Mouse (Mus musculus): ENCODE results near the gene Sparcl1. TPM values are rescaled to one million over a fixed set of nuclear protein-coding genes. Genes with fewer than 3 reads are reported as not detected.

Gene Sparcl1
- polyA plus RNA-seq (2015; fragmentation: Nextera tagmentation; extraction: Ambion mirVana): 72.8 and 84.5 TPM in 2 replicates

- ATAC-seq: no peak
- Histone ChIP-seq H3K4me2 (replicated peaks) (peak within 1 kb of the TSS; percentile 28), H3K27ac (peak within 1 kb of the TSS; percentile 56), H3K9ac (replicated peaks) (peak within 1 kb of the TSS; percentile 28), H3K9me3 (no peaks in the 10 kb centered on the region), H3K36me3 (no peaks in the 10 kb centered on the region), H3K4me1 (replicated peaks) (peaks cover 62% of the 10 kb centered on the region), H3K27me3 (peaks cover 27% of the 10 kb centered on the region), H3K4me3 (replicated peaks) (peak within 1 kb of the TSS; percentile 22)
- WGBS: 31% methylated on average over 15 of the region's 15 CpGs
Measured at GRCm38 (mm10) chr5:104113491-104114172, at the start of gene Sparcl1. Gene Sparcl1, minus strand, starts transcription at chr5:104113733.

DNA sequence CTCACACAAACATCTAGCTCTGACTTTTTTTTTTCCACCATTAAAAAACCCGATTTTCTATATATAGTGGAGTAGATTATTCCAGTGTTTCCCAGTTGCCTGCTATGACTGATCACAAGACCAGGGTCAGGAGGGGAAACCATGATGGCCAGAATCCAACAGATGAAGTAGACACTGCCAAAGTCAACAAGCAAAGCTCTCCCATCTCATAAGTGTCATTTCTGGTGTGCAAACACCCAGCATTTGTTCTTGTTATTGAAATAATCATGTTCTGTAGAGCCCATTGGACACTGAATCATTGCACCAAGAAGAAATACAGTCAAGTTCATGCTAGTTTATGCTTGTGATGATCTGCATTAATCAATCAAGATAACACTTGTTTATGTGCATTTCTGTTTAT, 47.9 kb upstream of the Sparcl1 start:
- 79% methylated on average over 1 of the region's 1 CpGs for WGBS
- Histone ChIP-seq H3K36me3 (no peaks in the 10 kb centered on the region), H3K4me1 (replicated peaks) (no peaks in the 10 kb centered on the region), H3K27ac (no peak overlapping the region), H3K27me3 (no peaks in the 10 kb centered on the region), H3K9me3 (no peaks in the 10 kb centered on the region), H3K9ac (replicated peaks) (no peak overlapping the region), H3K4me3 (replicated peaks) (no peak overlapping the region), H3K4me2 (replicated peaks) (no peak overlapping the region)
- no peak for ATAC-seq

DNA sequence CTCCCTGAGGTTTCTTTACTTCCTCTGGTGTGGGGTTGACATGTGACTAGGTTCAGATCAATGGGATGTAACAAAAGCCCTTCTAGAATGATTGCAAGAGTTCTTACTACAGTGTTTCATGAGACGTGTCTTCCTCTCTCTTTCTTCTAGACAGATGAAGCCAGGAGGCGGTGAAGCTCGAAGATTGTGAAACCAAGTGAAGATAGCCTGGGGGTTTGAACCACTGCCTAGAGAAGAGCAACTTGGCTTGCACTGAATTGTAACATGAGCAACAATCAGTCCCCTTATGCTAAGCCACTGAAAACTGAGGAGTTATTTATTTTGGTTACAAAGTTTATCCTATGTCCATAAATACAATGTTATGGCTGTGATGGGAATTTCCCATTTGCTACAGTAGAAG, 47.0 kb upstream of the Sparcl1 start:
- no peaks in the 10 kb centered on the region for H3K36me3 ChIP-seq
- no peak overlapping the region for H3K9ac ChIP-seq (replicated peaks)
- no peak for ATAC-seq
- no peak overlapping the region for H3K27ac ChIP-seq
- no peak overlapping the region for H3K4me2 ChIP-seq (replicated peaks)
- WGBS: 79% methylated on average over 3 of the region's 3 CpGs
- no peaks in the 10 kb centered on the region for H3K27me3 ChIP-seq
- H3K4me1 ChIP-seq (replicated peaks): no peaks in the 10 kb centered on the region
- no peaks in the 10 kb centered on the region for H3K9me3 ChIP-seq
- H3K4me3 ChIP-seq (replicated peaks): no peak overlapping the region

GRCm38 (mm10) chr5:104158332-104159052, 45.0 kb upstream of the Sparcl1 start:
- no peaks in the 10 kb centered on the region for H3K36me3 ChIP-seq
- H3K27me3 ChIP-seq: no peaks in the 10 kb centered on the region
- H3K9ac ChIP-seq (replicated peaks): no peak overlapping the region
- H3K27ac ChIP-seq: no peak overlapping the region
- no peaks in the 10 kb centered on the region for H3K4me1 ChIP-seq (replicated peaks)
- no peaks in the 10 kb centered on the region for H3K9me3 ChIP-seq
- 86% methylated on average over 7 of the region's 7 CpGs for WGBS
- no peak overlapping the region for H3K4me3 ChIP-seq (replicated peaks)
- no peak overlapping the region for H3K4me2 ChIP-seq (replicated peaks)
- no peak for ATAC-seq

DNA sequence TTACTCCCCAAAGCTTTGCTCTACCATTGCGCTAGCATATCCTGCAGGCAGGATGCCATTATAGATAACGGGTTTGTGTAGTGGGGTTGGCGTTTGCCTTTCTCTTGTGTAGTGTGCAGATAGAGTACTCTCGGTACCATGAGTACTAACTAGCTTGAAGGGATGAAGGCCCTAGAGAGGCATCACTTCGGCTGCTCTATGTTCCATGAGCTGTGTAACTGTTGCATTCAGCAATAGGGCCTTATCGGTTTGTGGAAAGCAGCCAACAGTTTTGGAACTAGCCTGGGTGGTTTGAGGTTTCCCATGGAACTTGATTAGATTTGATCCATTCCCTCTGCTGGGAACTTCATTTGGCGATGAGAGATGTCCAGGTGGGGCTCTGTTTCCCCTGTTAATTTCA, 44.2 kb upstream of the Sparcl1 start:
- H3K27me3 ChIP-seq: no peaks in the 10 kb centered on the region
- H3K4me3 ChIP-seq (replicated peaks): no peak overlapping the region
- H3K36me3 ChIP-seq: no peaks in the 10 kb centered on the region
- no peaks in the 10 kb centered on the region for H3K4me1 ChIP-seq (replicated peaks)
- no peak overlapping the region for H3K4me2 ChIP-seq (replicated peaks)
- no peak overlapping the region for H3K27ac ChIP-seq
- H3K9me3 ChIP-seq: no peaks in the 10 kb centered on the region
- 95% methylated on average over 7 of the region's 7 CpGs for WGBS
- ATAC-seq: no peak
- H3K9ac ChIP-seq (replicated peaks): no peak overlapping the region

GRCm38 (mm10) chr5:104150196-104150595, 36.7 kb upstream of the Sparcl1 start:
- no peak overlapping the region for H3K4me3 ChIP-seq (replicated peaks)
- 96% methylated on average over 6 of the region's 6 CpGs for WGBS
- H3K9ac ChIP-seq (replicated peaks): no peak overlapping the region

DNA sequence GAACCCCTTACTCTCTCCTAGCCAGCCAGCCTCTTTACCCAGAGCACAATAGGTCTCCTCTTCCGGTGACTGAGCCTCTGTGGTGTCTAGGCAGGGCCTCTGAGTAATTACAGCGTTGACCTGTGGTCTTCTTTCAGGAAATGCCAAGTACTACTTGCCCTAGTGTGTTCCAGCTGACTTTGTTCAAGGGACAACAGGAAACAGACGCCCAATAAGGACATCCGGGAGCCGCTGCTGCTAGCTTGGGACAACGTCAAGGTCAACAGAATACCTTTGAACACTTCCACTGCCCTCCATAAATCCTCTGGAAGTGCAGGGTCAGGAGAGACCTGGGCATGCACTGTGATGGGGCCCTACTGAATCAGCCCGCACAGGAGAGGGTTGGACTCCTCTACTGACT, 35.8 kb upstream of the Sparcl1 start:
- H3K9me3 ChIP-seq: no peaks in the 10 kb centered on the region
- no peak overlapping the region for H3K27ac ChIP-seq
- 78% methylated on average over 7 of the region's 7 CpGs for WGBS
- no peaks in the 10 kb centered on the region for H3K36me3 ChIP-seq
- no peaks in the 10 kb centered on the region for H3K27me3 ChIP-seq
- no peak overlapping the region for H3K4me3 ChIP-seq (replicated peaks)
- no peak overlapping the region for H3K9ac ChIP-seq (replicated peaks)
- 0 out of 2 replicates have a peak, but pooled peaks have one; percentile 43 for ATAC-seq
- no peak overlapping the region for H3K4me2 ChIP-seq (replicated peaks)
- H3K4me1 ChIP-seq (replicated peaks): no peaks in the 10 kb centered on the region

More at GRCm38 (mm10) chr5:104150196-104150595, 36.7 kb upstream of the Sparcl1 start:
- no peak overlapping the region for H3K4me2 ChIP-seq (replicated peaks)
- H3K27me3 ChIP-seq: no peaks in the 10 kb centered on the region
- no peaks in the 10 kb centered on the region for H3K36me3 ChIP-seq
- no peaks in the 10 kb centered on the region for H3K4me1 ChIP-seq (replicated peaks)
- no peak for ATAC-seq
- no peak overlapping the region for H3K27ac ChIP-seq
- no peaks in the 10 kb centered on the region for H3K9me3 ChIP-seq

- 86% methylated on average over 4 of the region's 4 CpGs for WGBS
- H3K9ac ChIP-seq (replicated peaks): no peak overlapping the region
- no peaks in the 10 kb centered on the region for H3K4me1 ChIP-seq (replicated peaks)
- ATAC-seq: no peak
- no peaks in the 10 kb centered on the region for H3K27me3 ChIP-seq
- H3K4me3 ChIP-seq (replicated peaks): no peak overlapping the region
- H3K4me2 ChIP-seq (replicated peaks): no peak overlapping the region
- H3K9me3 ChIP-seq: no peaks in the 10 kb centered on the region
- H3K36me3 ChIP-seq: no peaks in the 10 kb centered on the region
- no peak overlapping the region for H3K27ac ChIP-seq
Measured at GRCm38 (mm10) chr5:104144057-104144456, 30.5 kb upstream of the Sparcl1 start.

DNA sequence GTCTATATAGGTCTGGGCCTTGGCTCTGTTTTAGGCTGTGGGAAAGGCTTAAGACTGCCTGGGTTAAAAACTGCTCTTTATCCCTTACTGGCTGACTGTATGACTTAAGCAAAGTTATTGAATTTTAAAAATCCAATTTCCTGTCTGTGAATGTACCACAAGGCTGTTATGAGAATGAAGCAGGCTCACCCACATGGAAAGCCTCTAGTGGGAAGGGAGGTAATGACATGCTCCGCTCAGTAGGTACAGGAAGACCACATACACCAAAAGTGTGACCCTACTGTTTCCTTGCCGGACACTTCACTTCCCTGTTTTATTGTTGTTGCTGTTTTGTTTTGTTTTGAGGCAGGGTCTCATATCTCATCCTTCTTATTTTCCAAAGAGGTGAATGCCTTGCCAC, 27.5 kb upstream of the Sparcl1 start:
- WGBS: 88% methylated on average over 2 of the region's 2 CpGs
- H3K4me2 ChIP-seq (replicated peaks): no peak overlapping the region
- ATAC-seq: no peak
- no peak overlapping the region for H3K4me3 ChIP-seq (replicated peaks)
- no peaks in the 10 kb centered on the region for H3K36me3 ChIP-seq
- no peaks in the 10 kb centered on the region for H3K9me3 ChIP-seq
- H3K27me3 ChIP-seq: no peaks in the 10 kb centered on the region
- no peak overlapping the region for H3K27ac ChIP-seq
- no peaks in the 10 kb centered on the region for H3K4me1 ChIP-seq (replicated peaks)
- H3K9ac ChIP-seq (replicated peaks): no peak overlapping the region

DNA sequence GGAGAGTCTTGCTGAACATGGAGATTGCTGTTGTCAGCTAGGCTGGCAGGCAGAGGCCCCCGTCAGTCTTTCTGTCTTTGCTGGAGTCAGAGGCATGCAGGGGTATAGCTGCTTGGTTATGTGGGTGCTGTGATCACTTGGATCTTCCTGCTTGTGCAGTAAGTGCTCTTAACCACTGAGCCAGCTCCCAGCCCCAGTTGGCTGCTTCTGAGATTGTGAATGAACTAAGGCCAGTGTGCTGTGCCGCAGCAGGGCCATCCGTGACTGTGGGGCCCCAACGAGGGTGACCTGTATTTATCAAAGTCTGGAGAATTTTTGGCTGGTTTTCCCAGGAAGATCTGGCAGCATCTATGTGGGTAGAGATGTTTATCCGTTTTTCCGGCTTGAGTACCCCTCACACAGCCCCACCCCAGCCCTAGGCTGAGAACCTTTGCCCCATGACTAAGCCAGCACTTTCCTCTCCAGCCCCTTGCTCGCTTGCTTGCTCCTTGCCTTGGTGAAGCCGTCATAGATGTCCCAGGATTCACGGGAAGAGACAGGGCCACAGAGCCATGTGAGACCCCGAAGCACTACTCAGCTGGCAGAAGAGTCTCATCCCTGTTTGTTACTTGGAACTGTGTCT, 24.5 kb upstream of the Sparcl1 start:
- Histone ChIP-seq H3K36me3 (no peaks in the 10 kb centered on the region), H3K4me1 (replicated peaks) (no peaks in the 10 kb centered on the region), H3K27me3 (no peaks in the 10 kb centered on the region), H3K9ac (replicated peaks) (no peak overlapping the region), H3K27ac (no peak overlapping the region), H3K4me3 (replicated peaks) (no peak overlapping the region), H3K9me3 (no peaks in the 10 kb centered on the region), H3K4me2 (replicated peaks) (no peak overlapping the region)
- WGBS: 83% methylated on average over 10 of the region's 10 CpGs
- no peak for ATAC-seq

GRCm38 (mm10) chr5:104133752-104134151, 20.2 kb upstream of the Sparcl1 start:
- no peaks in the 10 kb centered on the region for H3K9me3 ChIP-seq
- ATAC-seq: no peak
- H3K36me3 ChIP-seq: no peaks in the 10 kb centered on the region
- H3K4me3 ChIP-seq (replicated peaks): no peak overlapping the region
- H3K9ac ChIP-seq (replicated peaks): no peak overlapping the region
- H3K4me2 ChIP-seq (replicated peaks): no peak overlapping the region
- H3K27ac ChIP-seq: no peak overlapping the region
- H3K27me3 ChIP-seq: no peaks in the 10 kb centered on the region
- no peaks in the 10 kb centered on the region for H3K4me1 ChIP-seq (replicated peaks)
- WGBS: 82% methylated on average over 4 of the region's 4 CpGs

- Histone ChIP-seq H3K27me3 (no peaks in the 10 kb centered on the region), H3K4me2 (replicated peaks) (no peak overlapping the region), H3K27ac (no peak overlapping the region), H3K4me3 (replicated peaks) (no peak overlapping the region), H3K9ac (replicated peaks) (no peak overlapping the region), H3K9me3 (no peaks in the 10 kb centered on the region), H3K4me1 (replicated peaks) (0 out of 2 replicates have a peak, but pooled peaks cover 4% of the 10 kb centered on the region), H3K36me3 (no peaks in the 10 kb centered on the region)
- whole genome bisulfite sequencing: 80% methylated on average over 4 of the region's 4 CpGs
- ATAC-seq: no peak
Measured at GRCm38 (mm10) chr5:104131544-104131943, 18.0 kb upstream of the Sparcl1 start.
